Mouse (Mus musculus) ES-Bruce4 (cell line): ENCODE measurements around the gene Frrs1.

Experiments used
- CTCF ChIP-seq: IDR thresholded peaks from one replicate; pipeline ENCODE4 v1.8.1; 2011; ENCODE audit warnings: low read depth, low read length
- EP300 ChIP-seq: IDR thresholded peaks from 2 replicates; pipeline ENCODE4 v1.6.1; 2011; ENCODE audit warnings: low read depth, low read length; ENCODE audit not compliant: insufficient read depth
- POLR2A ChIP-seq: IDR thresholded peaks from one replicate; pipeline ENCODE4 v1.8.1; 2011; ENCODE audit warnings: low read length; ENCODE audit not compliant: insufficient read depth

DNA sequence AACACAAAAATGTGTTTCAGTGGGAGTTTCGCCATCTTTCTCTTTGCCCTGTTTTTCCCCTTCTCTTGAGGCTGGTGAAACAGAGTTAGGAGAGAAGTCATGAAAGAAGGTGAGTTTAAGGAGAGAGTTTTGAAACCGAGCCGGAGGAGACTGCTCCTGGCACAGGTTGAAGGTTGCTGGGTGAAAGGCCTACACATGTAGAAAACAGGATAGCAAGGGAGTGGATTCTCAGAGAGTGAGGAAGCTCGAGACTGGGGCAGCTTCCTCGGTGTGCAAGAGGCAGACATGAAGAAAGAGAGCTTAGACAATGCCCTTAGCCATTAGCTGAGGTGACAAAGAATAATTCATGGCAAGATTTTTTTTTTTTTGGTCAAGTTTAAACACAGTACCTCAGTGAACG lies 94.1 kb downstream of the Frrs1 start:
- TF ChIP-seq POLR2A, result no peak
- no peak for TF ChIP-seq CTCF
- no peak for TF ChIP-seq EP300
